In the genomic region with DNA sequence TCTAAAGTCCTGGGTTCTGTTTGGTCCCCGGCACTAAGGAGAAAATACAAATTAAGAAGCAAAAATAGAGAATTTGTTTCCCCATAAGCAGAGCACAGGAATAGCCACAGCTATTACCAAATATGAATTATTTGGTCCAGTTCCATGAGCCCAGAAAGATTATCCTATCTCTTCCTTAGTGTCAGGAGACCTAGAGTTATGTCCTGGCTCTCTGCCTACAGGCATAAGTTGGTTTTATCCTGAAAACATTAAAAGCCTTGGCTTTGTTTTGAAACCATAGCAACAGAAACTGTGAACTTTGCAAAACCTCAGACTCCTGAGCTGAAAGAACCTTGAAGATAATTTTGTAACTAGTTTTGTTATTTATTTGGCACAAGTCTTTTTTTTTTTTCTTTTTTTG, we compare ENCODE assay signal across 12 mouse cellular contexts. TPM values are rescaled to one million over a fixed set of nuclear protein-coding genes. Genes with fewer than 3 reads are reported as not detected.
DNase-seq lines count a peak whose midpoint lies in the region; ATAC-seq lines count a peak whose summit lies in the region.
"Had no signal": no experiment of that assay in that cellular context is flagged by ENCODE, and none has a peak within 500 bp of the region (broad histone marks: within the 10 kb centered on the region; RNA-seq: fewer than 3 reads in every experiment).

No protein-coding gene starts in this region.

- no peaks in the 10 kb centered on the region for H3K27me3 ChIP-seq in heart, embryonic 13.5 days (replicated peaks)
- H3K27me3 ChIP-seq in lung, embryonic 15.5 days: no peaks in the 10 kb centered on the region
- H3K27me3 ChIP-seq: embryonic facial prominence, embryonic 13.5 days had no signal

- H3K27ac ChIP-seq in heart, embryonic 13.5 days (replicated peaks): 0 out of 2 replicates have a peak overlapping the region, but pooled peaks have one; percentile 2
- no peak overlapping the region for H3K27ac ChIP-seq in lung, embryonic 15.5 days
- H3K27ac ChIP-seq: embryonic facial prominence, embryonic 13.5 days had no signal

- no peak overlapping the region for H3K9ac ChIP-seq in heart, embryonic 13.5 days
- H3K9ac ChIP-seq in lung, embryonic 15.5 days: no peak overlapping the region
- H3K9ac ChIP-seq: embryonic facial prominence, embryonic 13.5 days had no signal

- no peaks in the 10 kb centered on the region for H3K36me3 ChIP-seq in heart, embryonic 13.5 days
- no peaks in the 10 kb centered on the region for H3K36me3 ChIP-seq in lung, embryonic 15.5 days
- H3K36me3 ChIP-seq: embryonic facial prominence, embryonic 13.5 days had no signal

- no peak for DNase-seq in heart, postnatal 14 days
- no peak for DNase-seq in lung, postnatal 10 days
- DNase-seq in MN1 (ENCODE audit: low spot score): peak; percentile 29
- DNase-seq in layer of hippocampus, postnatal 14 days (ENCODE audit: low spot score in 2 of 2): no peak
- no peak for DNase-seq in natural killer cell, adult 2 months (ENCODE audit: low spot score in 2 of 2)
- DNase-seq: cerebellum, adult 9-10 months; kidney, postnatal 10 days; thymus, adult 2 months had no signal

- no peaks in the 10 kb centered on the region for H3K9me3 ChIP-seq in heart, embryonic 13.5 days
- no peaks in the 10 kb centered on the region for H3K9me3 ChIP-seq in lung, embryonic 15.5 days
- H3K9me3 ChIP-seq: embryonic facial prominence, embryonic 13.5 days had no signal

- H3K4me2 ChIP-seq in heart, embryonic 13.5 days: no peak overlapping the region; the same call in 1 of the 2 replicates
- H3K4me2 ChIP-seq in lung, embryonic 15.5 days: no peak overlapping the region
- H3K4me2 ChIP-seq: embryonic facial prominence, embryonic 13.5 days had no signal

- ATAC-seq in heart, embryonic 13.5 days (ENCODE audit: extremely low read depth, insufficient number of reproducible peaks, low FRiP score, low TSS enrichment): no peak
- peak; percentile 46; the same call in 1 of the 2 replicates for ATAC-seq in lung, embryonic 15.5 days (ENCODE audit: borderline replicate concordance, extremely low read depth, low FRiP score, low TSS enrichment)
- peak; percentile 36; the same call in 1 of the 2 replicates for ATAC-seq in common myeloid progenitor, adult 5-6 weeks (replicated peaks; ENCODE audit: low read depth, poor library complexity, severe bottlenecking)

- intact Hi-C loops in heart, postnatal 14 days (cut with DNase I): no loop called here

- 56% methylated on average over 1 of the region's 1 CpGs for WGBS in heart, embryonic 13.5 days
- 59% methylated on average over 1 of the region's 1 CpGs for WGBS in lung, embryonic 15.5 days

- peaks cover 8% of the 10 kb centered on the region for H3K4me1 ChIP-seq in heart, embryonic 13.5 days
- peaks cover 11% of the 10 kb centered on the region for H3K4me1 ChIP-seq in lung, embryonic 15.5 days

- no peak overlapping the region for H3K4me3 ChIP-seq in heart, embryonic 13.5 days
- no peak overlapping the region for H3K4me3 ChIP-seq in lung, embryonic 15.5 days
- H3K4me3 ChIP-seq: embryonic facial prominence, embryonic 13.5 days had no signal

RNA-seq across cellular contexts. Expression of gene Dennd4c, which starts 31.2 kb away (rescaled TPM):
- 3.3 and 4.1 TPM in 2 replicates for polyA plus RNA-seq in heart, embryonic 13.5 days (2015; fragmentation: Nextera tagmentation; extraction: Ambion mirVana)
- total RNA-seq in heart, postnatal 14 days (2021): 10 to 100 TPM; 29.4 to 40.9 TPM
- 7.0 and 7.1 TPM in 2 replicates for polyA plus RNA-seq in lung, embryonic 15.5 days (2015; fragmentation: Nextera tagmentation; extraction: Ambion mirVana)
- 29.9 and 31.7 TPM in 2 replicates for total RNA-seq in common myeloid progenitor, adult 5-6 weeks (2017)
- total RNA-seq in layer of hippocampus, postnatal 14 days (2021): 10 to 100 TPM; 14.8 to 14.9 TPM

RNA-seq across cellular contexts. Expression of gene Plin2, which starts 47.3 kb away (rescaled TPM):
- 66.8 and 68.5 TPM in 2 replicates for polyA plus RNA-seq in heart, embryonic 13.5 days (2015; fragmentation: Nextera tagmentation; extraction: Ambion mirVana)
- total RNA-seq in heart, postnatal 14 days (2021): 100 to 1,000 TPM; 112 to 113 TPM
- 124 and 134 TPM in 2 replicates for polyA plus RNA-seq in lung, embryonic 15.5 days (2015; fragmentation: Nextera tagmentation; extraction: Ambion mirVana)
- 55.0 and 80.2 TPM in 2 replicates for total RNA-seq in common myeloid progenitor, adult 5-6 weeks (2017)
- total RNA-seq in layer of hippocampus, postnatal 14 days (2021): 10 to 100 TPM; 12.3 to 15.9 TPM
